23 mouse cellular contexts compared by ENCODE assay signal in genomic region chr1:37035879-37036278, GRCm38 (mm10). TPM values are rescaled to one million over a fixed set of nuclear protein-coding genes. Genes with fewer than 3 reads are reported as not detected.
DNase-seq lines count a peak whose midpoint lies in the region; ATAC-seq and TF ChIP-seq lines count a peak whose summit lies in the region.
"Had no signal": no experiment of that assay in that cellular context is flagged by ENCODE, and none has a peak within 500 bp of the region (broad histone marks: within the 10 kb centered on the region; RNA-seq: fewer than 3 reads in every experiment).

No protein-coding gene starts in this region.

- ATAC-seq in heart, embryonic 12.5 days (ENCODE audit: insufficient number of reproducible peaks, low FRiP score) = no peak
- ATAC-seq in megakaryocyte, adult 5-6 weeks (ENCODE audit: poor library complexity, severe bottlenecking) = no peak
- ATAC-seq: activated CD4-positive, CD25-positive, alpha-beta regulatory T cell, adult 4 months; CD4-positive, CD25-positive, alpha-beta regulatory T cell, adult 4 months; Patski had no signal

- H3K4me3 ChIP-seq in heart, embryonic 12.5 days = no peak overlapping the region
- H3K4me3 ChIP-seq in megakaryocyte, embryonic 14.5 days (replicated peaks) = peak overlapping the region; percentile 44
- H3K4me3 ChIP-seq in MEL (ENCODE audit: control insufficient read depth in 1 of 2, insufficient read depth in 1 of 2, low read depth in 2 of 2, low read length in 2 of 2) = no peak overlapping the region

- TF ChIP-seq CTCF in MEL (IDR thresholded peaks at IDR 0.05 in 2 of 3, conservative IDR thresholded peaks at IDR 0.05 in 1 of 3; ENCODE audit: control insufficient read depth in 1 of 3, insufficient read depth in 1 of 3, low read depth in 2 of 3, low read length in 3 of 3, poor library complexity in 1 of 3, severe bottlenecking in 1 of 3) = no peak

- peak; percentile 66 for DNase-seq in heart, adult 11 months
- DNase-seq in MEL (ENCODE audit: low read depth, low spot score) = no peak
- no peak for DNase-seq in frontal cortex, postnatal 10 days (ENCODE audit: low spot score in 2 of 2)
- DNase-seq: adrenal gland, adult 2 months; adrenal gland, adult 8-10 months; adrenal gland, postnatal 10 days; adrenal gland, postnatal 14 days; adrenal gland, postnatal 25 days; adrenal gland, postnatal 36 days; B cell, adult 2 months; cerebellum, adult 11 months; cerebellum, adult 11-12 months; cerebellum, adult 18-20 months; cerebellum, adult 2 months had no signal

- TF ChIP-seq RAD21 in MEL (IDR thresholded peaks at IDR 0.05; ENCODE audit: low read depth, low read length) = no peak

- H3K4me2 ChIP-seq in heart, embryonic 12.5 days = no peak overlapping the region

- no peaks in the 10 kb centered on the region for H3K79me2 ChIP-seq in MEL (ENCODE audit: control insufficient read depth, insufficient read depth, low read length, poor library complexity)

- no peaks in the 10 kb centered on the region for H3K27me3 ChIP-seq in heart, embryonic 12.5 days (replicated peaks)
- peaks cover 12% of the 10 kb centered on the region for H3K27me3 ChIP-seq in megakaryocyte, embryonic 14.5 days (replicated peaks)
- no peaks in the 10 kb centered on the region; a peak in 1 of 4 replicates for H3K27me3 ChIP-seq in MEL (ENCODE audit: control insufficient read depth in 1 of 2, insufficient read depth in 2 of 2, low read length in 2 of 2)
- H3K27me3 ChIP-seq: CH12.LX had no signal

- no peak for TF ChIP-seq POLR2A in MEL (IDR thresholded peaks at IDR 0.05; ENCODE audit: control insufficient read depth in 1 of 2, insufficient read depth in 1 of 2, low read depth in 1 of 2, low read length in 2 of 2, poor library complexity in 1 of 2)

- H3K4me1 ChIP-seq in heart, embryonic 12.5 days (replicated peaks) = no peaks in the 10 kb centered on the region
- H3K4me1 ChIP-seq in megakaryocyte, embryonic 14.5 days = peaks cover 3% of the 10 kb centered on the region
- H3K4me1 ChIP-seq in MEL (ENCODE audit: control insufficient read depth in 1 of 2, insufficient read depth in 2 of 2, low read length in 2 of 2) = peaks cover 6 to 10% of the 10 kb centered on the region in 2 experiments

- H3K9me3 ChIP-seq in heart, embryonic 12.5 days (replicated peaks) = no peaks in the 10 kb centered on the region
- no peaks in the 10 kb centered on the region for H3K9me3 ChIP-seq in megakaryocyte, embryonic 14.5 days
- H3K9me3 ChIP-seq in MEL (replicated peaks; ENCODE audit: insufficient read depth, low read length) = no peaks in the 10 kb centered on the region
- H3K9me3 ChIP-seq: G1E had no signal

- TF ChIP-seq EP300 in MEL (IDR thresholded peaks at IDR 0.05; ENCODE audit: low read depth in 1 of 2, low read length in 2 of 2) = no peak

- no peaks in the 10 kb centered on the region for H3K36me3 ChIP-seq in heart, embryonic 12.5 days
- H3K36me3 ChIP-seq in megakaryocyte, embryonic 14.5 days (replicated peaks; ENCODE audit: low read length) = no peaks in the 10 kb centered on the region
- peaks cover 0 to 16% of the 10 kb centered on the region in 2 experiments; a peak in 2 of 4 replicates for H3K36me3 ChIP-seq in MEL (ENCODE audit: control insufficient read depth in 1 of 2, insufficient read depth in 2 of 2, low read length in 2 of 2)
- H3K36me3 ChIP-seq: G1E had no signal

- H3K9ac ChIP-seq in heart, embryonic 12.5 days = no peak overlapping the region
- no peak overlapping the region for H3K9ac ChIP-seq in MEL (ENCODE audit: control insufficient read depth, low read depth, low read length, poor library complexity, severe bottlenecking)

- 81% methylated on average over 8 of the region's 8 CpGs for WGBS in heart, embryonic 12.5 days

- no peak overlapping the region for H3K27ac ChIP-seq in heart, embryonic 12.5 days (ENCODE audit: poor library complexity, severe bottlenecking)
- H3K27ac ChIP-seq in MEL (ENCODE audit: control insufficient read depth, low read depth, low read length) = no peak overlapping the region

TF ChIP-seq in MEL, 35 proteins besides CTCF, POLR2A, EP300 and RAD21:
- TF ChIP-seq RCOR1 (IDR thresholded peaks at IDR 0.05; ENCODE audit: low read depth, low read length) = no peak
- peak; percentile 76; the same call in 1 of the 2 replicates for TF ChIP-seq POLR2AphosphoS5 (IDR thresholded peaks at IDR 0.05; ENCODE audit: borderline replicate concordance, low read depth, low read length)

RNA-seq across cellular contexts. Expression of gene Vwa3b, which starts 9.5 kb away (rescaled TPM):
- 0.09 TPM in 1 of 2 replicates, not detected in the other for polyA plus RNA-seq in heart, embryonic 12.5 days (2016; fragmentation: Nextera tagmentation; extraction: Ambion mirVana)
- not detected in 2 replicates for polyA plus RNA-seq in megakaryocyte, embryonic 14.5 days (2012; ENCODE audit: insufficient read depth, low replicate concordance)
- 0.11 TPM in 1 of 2 replicates, not detected in the other for total RNA-seq in megakaryocyte, adult 5-6 weeks (2015)
- total RNA-seq in megakaryocyte, adult 5-6 weeks (2017) = 0.15 TPM in 1 of 2 replicates, not detected in the other
- total RNA-seq in MEL (2012; rRNA removed) = not detected in 2 replicates
- not detected for polyA plus RNA-seq in MEL (2012; ENCODE audit: insufficient read depth in 1 of 2, insufficient read length in 2 of 2, low read depth in 1 of 2, low replicate concordance in 2 of 2, missing spikeins in 1 of 2)
- total RNA-seq: CH12.LX had no signal
- polyA plus RNA-seq: adrenal gland, adult 2 months; C2C12; G1E; Patski had no signal
